Mouse (Mus musculus) MEL (cell line): ENCODE measurements at regions not wholly inside any gene's neighbourhood (a gene's known extent, or its start where the extent isn't known, plus 50 kb on each side); places are given as distances from the start of the nearest gene placed in this dataset.

Source experiments
- CTCF ChIP-seq, 3 experiments: IDR thresholded peaks in 2 of 3; conservative IDR thresholded peaks in 1 of 3; 2 replicates each; pipeline ENCODE4 v1.5.1; 2011 to 2012; ENCODE audit warnings: low read length in 3 of 3, low read depth in 2 of 3, mild to moderate bottlenecking in 2 of 3, improper control_type of control experiment in 1 of 3, inconsistent platforms in 1 of 3, mixed read lengths in 1 of 3, moderate library complexity in 1 of 3; ENCODE audit not compliant: control insufficient read depth in 1 of 3, insufficient read depth in 1 of 3, poor library complexity in 1 of 3, severe bottlenecking in 1 of 3
- E2F4 ChIP-seq: IDR thresholded peaks from 2 replicates; pipeline ENCODE4 v1.6.1; 2011; ENCODE audit warnings: low read depth, low read length, improper control_type of control experiment, borderline replicate concordance
- EP300 ChIP-seq, 2 experiments: IDR thresholded peaks; 2 replicates each; pipeline ENCODE4 v1.6.1; 2011; ENCODE audit warnings: improper control_type of control experiment in 2 of 2, low read length in 2 of 2, low read depth in 1 of 2, mild to moderate bottlenecking in 1 of 2
- GATA1 ChIP-seq: IDR thresholded peaks from 2 replicates; pipeline ENCODE4 v1.6.1; 2011; ENCODE audit warnings: low read depth, low read length, improper control_type of control experiment
- MAX ChIP-seq: IDR thresholded peaks from 2 replicates; pipeline ENCODE4 v1.6.1; 2011; ENCODE audit warnings: low read length, improper control_type of control experiment
- MAZ ChIP-seq: IDR thresholded peaks from 2 replicates; pipeline ENCODE4 v1.6.1; 2012; ENCODE audit warnings: low read depth, mild to moderate bottlenecking, inconsistent platforms, low read length, improper control_type of control experiment
- MXI1 ChIP-seq: IDR thresholded peaks from 2 replicates; pipeline ENCODE4 v1.6.1; 2011; ENCODE audit warnings: mild to moderate bottlenecking, low read depth, low read length, improper control_type of control experiment
- NELFE ChIP-seq: IDR thresholded peaks from 2 replicates; pipeline ENCODE4 v1.6.1; 2011; ENCODE audit warnings: low read depth, low read length, improper control_type of control experiment
- NRF1 ChIP-seq: IDR thresholded peaks from 2 replicates; pipeline ENCODE4 v1.6.1; 2014; ENCODE audit warnings: low read depth, mild to moderate bottlenecking, inconsistent platforms, low read length, improper control_type of control experiment, moderate library complexity; ENCODE audit not compliant: poor library complexity, insufficient read depth, severe bottlenecking
- POLR2A ChIP-seq, 2 experiments: IDR thresholded peaks; 2 replicates each; pipeline ENCODE4 v1.6.1; 2011 to 2012; ENCODE audit warnings: low read length in 2 of 2, mild to moderate bottlenecking in 2 of 2, control low read depth in 1 of 2, improper control_type of control experiment in 1 of 2, low read depth in 1 of 2, moderate library complexity in 1 of 2; ENCODE audit not compliant: control insufficient read depth in 1 of 2, insufficient read depth in 1 of 2, poor library complexity in 1 of 2
- POLR2AphosphoS2 ChIP-seq: IDR thresholded peaks from 2 replicates; pipeline ENCODE4 v1.6.1; 2011; ENCODE audit warnings: low read length, improper control_type of control experiment
- RCOR1 ChIP-seq: IDR thresholded peaks from 2 replicates; pipeline ENCODE4 v1.6.1; 2012; ENCODE audit warnings: low read depth, mild to moderate bottlenecking, inconsistent platforms, low read length, improper control_type of control experiment
- TBP ChIP-seq: IDR thresholded peaks from 2 replicates; pipeline ENCODE4 v1.8.0; 2011; ENCODE audit warnings: low read depth, low read length, improper control_type of control experiment
- ZMIZ1 ChIP-seq: IDR thresholded peaks from 2 replicates; pipeline ENCODE4 v1.6.1; 2012; ENCODE audit warnings: low read depth, mild to moderate bottlenecking, inconsistent platforms, low read length, improper control_type of control experiment, moderate library complexity

- TF ChIP-seq MAZ (no peak), CTCF (IDR thresholded peaks at IDR 0.05 in 2 of 3, conservative IDR thresholded peaks at IDR 0.05 in 1 of 3; ENCODE audit: control insufficient read depth in 1 of 3, insufficient read depth in 1 of 3, low read depth in 2 of 3, low read length in 3 of 3, poor library complexity in 1 of 3, severe bottlenecking in 1 of 3) (no peak), TBP (no peak), MXI1 (no peak), POLR2AphosphoS2 (no peak), POLR2A (IDR thresholded peaks at IDR 0.05; ENCODE audit: control insufficient read depth in 1 of 2, insufficient read depth in 1 of 2, low read depth in 1 of 2, low read length in 2 of 2, poor library complexity in 1 of 2) (no peak), EP300 (IDR thresholded peaks at IDR 0.05; ENCODE audit: low read depth in 1 of 2, low read length in 2 of 2) (no peak), E2F4 (no peak), NELFE (no peak), ZMIZ1 (no peak), NRF1 (no peak), GATA1 (no peak), MAX (no peak), RCOR1 (no peak)
Observed at GRCm38 (mm10) chr3:157739628-157740294, 173.1 kb downstream of the Ptger3 start.
